Mouse (Mus musculus): ENCODE data around the gene Ncbp1.

DNA sequence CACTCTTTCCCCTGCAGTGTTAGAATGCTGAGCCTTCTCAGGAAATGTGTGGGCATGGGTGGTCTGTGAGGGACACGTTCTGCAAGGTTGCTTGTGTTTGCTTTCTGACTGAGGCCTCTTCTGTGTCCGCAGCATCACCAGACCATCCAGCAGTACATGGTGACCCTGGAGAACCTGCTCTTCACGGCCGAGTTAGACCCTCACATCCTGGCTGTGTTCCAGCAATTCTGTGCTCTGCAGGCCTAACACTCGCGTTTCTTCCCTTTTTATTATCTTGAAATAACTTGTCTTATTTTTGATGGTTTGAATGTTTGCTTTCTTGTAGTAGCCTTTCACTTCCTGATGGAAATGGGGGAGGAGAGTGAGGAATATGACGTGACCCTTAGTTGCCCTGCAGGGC is 33.3 kb downstream of the Ncbp1 start:
- no peak for TF ChIP-seq CTCF (IDR thresholded peaks at IDR 0.05; ENCODE audit: low read depth, low read length)
- no peak for TF ChIP-seq POLR2A (IDR thresholded peaks at IDR 0.05; ENCODE audit: extremely low read depth, insufficient read depth, low read length)

All from liver, adult 2 months (tissue).